Mouse (Mus musculus): ENCODE measurements around the gene Pole3.
"Not testable (repeated sequence)": the region's sequence is repeated elsewhere in the genome, so short reads cannot be mapped to it uniquely, and the experiment has no call there.

Pole3 gene

GRCm38 (mm10) chr4:62487172-62487571 is 37.7 kb downstream of the Pole3 start:
- DNase-seq (ENCODE audit: low spot score in 2 of 2): no peak

DNA sequence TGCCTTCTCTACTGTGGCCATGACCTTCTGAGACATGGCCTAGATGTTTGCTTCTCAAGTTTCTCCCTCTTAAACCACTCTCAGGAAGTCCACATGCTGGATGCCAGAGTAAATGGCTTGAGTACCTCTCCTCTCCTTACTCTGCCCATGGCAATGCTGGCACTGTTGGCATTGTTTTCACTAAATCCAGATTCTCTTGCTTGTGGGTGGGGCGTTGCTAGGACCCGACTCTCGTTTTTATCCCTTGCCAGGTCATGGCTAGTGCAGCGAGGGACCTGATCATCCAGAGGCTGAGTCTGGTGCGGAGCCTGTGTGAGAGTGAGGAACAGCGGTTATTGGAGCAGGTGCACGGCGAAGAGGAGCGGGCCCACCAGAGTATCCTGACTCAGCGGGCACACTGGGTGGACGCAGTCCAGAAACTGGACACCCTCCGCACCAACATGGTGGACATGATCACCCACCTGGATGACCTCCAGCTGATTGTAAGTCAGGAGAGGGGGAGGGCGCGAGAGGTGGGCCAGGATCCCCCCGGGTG is 38.6 kb downstream of the Pole3 start:
- no peak for DNase-seq (ENCODE audit: low spot score in 2 of 2)

- DNase-seq (ENCODE audit: low spot score in 2 of 2): no peak
Observed at GRCm38 (mm10) chr4:62485450-62486161, 39.3 kb downstream of the Pole3 start.

GRCm38 (mm10) chr4:62484928-62485327 is 39.9 kb downstream of the Pole3 start:
- DNase-seq (ENCODE audit: low spot score in 2 of 2): no peak

DNA sequence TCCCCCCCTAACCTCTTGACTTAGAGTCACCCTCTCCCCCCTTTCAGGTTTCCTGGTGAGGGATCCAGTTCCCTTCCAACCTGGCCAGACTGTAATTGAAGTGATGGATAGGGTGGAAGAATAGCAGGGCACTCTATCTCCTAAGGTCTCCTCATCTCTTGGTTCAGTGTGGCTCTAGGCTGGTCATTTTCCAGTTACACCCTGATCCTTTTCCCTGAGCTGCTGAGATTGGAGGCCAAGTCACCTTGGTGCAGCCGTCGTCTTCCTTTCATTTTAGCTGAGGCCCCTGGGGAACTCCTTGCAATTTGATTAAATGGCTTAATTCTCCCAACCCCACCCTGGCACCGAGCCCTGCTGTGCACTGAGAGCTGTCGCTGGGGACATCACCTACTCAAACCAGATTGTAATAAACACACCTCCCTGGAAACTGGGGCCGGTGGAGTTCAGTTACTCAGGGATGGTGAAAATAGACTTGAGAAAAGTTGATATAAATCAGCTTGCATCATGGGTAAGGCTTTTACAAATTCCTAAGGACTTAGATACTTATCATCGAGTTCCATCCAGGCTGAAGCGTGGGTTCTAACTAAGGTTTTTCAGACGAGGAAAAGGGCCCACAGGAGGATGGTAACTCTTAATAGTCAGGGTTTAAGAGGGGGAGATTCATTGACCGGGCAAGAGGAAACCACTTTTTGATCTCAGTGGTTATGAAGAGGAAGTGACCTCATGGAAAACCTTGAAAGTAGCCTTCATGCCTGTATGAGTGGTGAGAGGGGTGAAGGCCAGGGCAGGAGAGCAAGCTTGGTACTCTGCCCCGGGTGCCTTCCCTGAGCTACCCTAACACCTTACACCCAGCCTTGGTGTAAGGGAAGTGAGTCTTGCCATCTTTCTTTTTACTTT is 43.9 kb downstream of the Pole3 start:
- DNase-seq (ENCODE audit: low spot score in 2 of 2): no peak

GRCm38 (mm10) chr4:62479937-62480708 is 44.7 kb downstream of the Pole3 start, which contains the start of gene Bspry:
Bspry (plus strand) TSS chr4:62480053.
- DNase-seq (ENCODE audit: low spot score in 2 of 2): no peak

- not testable (repeated sequence) for DNase-seq (ENCODE audit: low spot score in 2 of 2)
Observed at GRCm38 (mm10) chr4:62479593-62479936, 45.3 kb downstream of the Pole3 start.

DNA sequence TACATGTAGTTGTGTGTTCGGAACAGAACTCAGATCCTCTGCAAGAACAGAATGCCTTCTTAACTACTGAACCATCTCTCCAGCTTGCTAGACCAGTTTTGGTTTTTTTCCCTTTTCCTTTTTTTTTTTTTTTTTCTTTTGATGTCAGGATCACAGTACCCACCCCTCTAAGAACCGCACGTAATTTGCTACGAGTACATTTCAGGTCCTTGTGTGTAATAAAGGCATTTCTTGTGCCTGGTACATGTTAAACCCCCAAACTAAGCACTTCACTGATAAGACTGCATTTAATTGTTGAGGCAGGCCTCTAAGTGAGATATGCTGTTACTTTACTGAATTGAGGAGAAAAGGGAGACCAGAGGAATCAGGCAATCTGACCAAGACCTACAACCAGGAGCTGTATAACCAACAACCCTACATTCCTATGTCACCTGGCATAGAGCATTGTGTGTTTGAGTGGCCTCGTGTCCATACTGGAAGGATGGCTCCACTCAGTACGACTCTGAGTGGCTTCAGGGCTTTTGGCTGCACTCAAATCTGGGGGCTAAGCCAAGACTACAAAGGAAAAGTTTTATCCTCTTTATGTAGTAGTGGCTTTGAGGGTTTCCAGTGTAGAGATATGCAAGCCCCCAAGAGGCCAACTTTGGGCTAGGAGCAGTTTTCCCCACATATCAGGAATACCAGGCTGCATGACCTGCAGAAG is 47.2 kb downstream of the Pole3 start:
- DNase-seq (ENCODE audit: low spot score in 2 of 2): no peak

GRCm38 (mm10) chr4:62475793-62476192 is 49.1 kb downstream of the Pole3 start:
- no peak for DNase-seq (ENCODE audit: low spot score in 2 of 2)

- DNase-seq (ENCODE audit: low spot score in 2 of 2): no peak
Observed at GRCm38 (mm10) chr4:62475131-62475530, 49.7 kb downstream of the Pole3 start.

Measured in cerebellum, postnatal 4 days (tissue).